Mouse (Mus musculus) CH12.LX (cell line): ENCODE measurements around the gene Slc7a11.

Source experiments
- CTCF ChIP-seq, 2 experiments: IDR thresholded peaks in 1 of 2; conservative IDR thresholded peaks in 1 of 2; 2 replicates each; pipeline ENCODE4 v1.5.1; 2011 to 2012; ENCODE audit warnings: low read depth in 2 of 2, low read length in 2 of 2, improper control_type of control experiment in 1 of 2, inconsistent platforms in 1 of 2, mild to moderate bottlenecking in 1 of 2, moderate library complexity in 1 of 2
- ELF1 ChIP-seq: IDR thresholded peaks from 2 replicates; pipeline ENCODE4 v1.6.1; 2014; ENCODE audit warnings: low read depth, mild to moderate bottlenecking, inconsistent platforms, low read length, improper control_type of control experiment
- EP300 ChIP-seq: IDR thresholded peaks from 2 replicates; pipeline ENCODE4 v1.6.1; 2011; ENCODE audit warnings: low read length, improper control_type of control experiment
- MAX ChIP-seq: IDR thresholded peaks from 2 replicates; pipeline ENCODE4 v1.6.1; 2011; ENCODE audit warnings: low read length, improper control_type of control experiment
- MEF2A ChIP-seq: IDR thresholded peaks from 2 replicates; pipeline ENCODE4 v1.6.1; 2014; ENCODE audit warnings: low read depth, mild to moderate bottlenecking, inconsistent platforms, low read length, improper control_type of control experiment, borderline replicate concordance

DNA sequence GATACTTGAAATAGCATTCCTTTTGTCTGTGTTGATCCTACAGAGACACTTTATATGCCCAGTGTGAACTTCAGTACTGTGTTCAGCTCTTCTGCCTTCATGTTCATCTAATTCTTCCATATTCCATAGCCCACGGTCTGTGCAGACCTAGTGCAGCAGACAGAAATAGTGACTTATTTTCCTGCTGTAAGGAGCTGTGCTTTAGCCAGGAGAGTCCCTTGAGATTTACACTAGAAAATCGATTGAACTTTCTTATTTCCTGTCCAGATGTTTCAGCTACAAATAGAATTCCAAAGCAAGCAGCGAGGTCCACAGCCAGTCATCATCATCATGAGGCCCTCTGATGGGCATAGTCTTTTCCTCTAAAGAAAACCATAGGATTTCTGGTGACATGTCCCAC is 431.4 kb downstream of the Slc7a11 start:
- TF ChIP-seq CTCF (conservative IDR thresholded peaks at IDR 0.05 in 1 of 2, IDR thresholded peaks at IDR 0.05 in 1 of 2; ENCODE audit: low read depth in 2 of 2, low read length in 2 of 2) = no peak
- no peak for TF ChIP-seq MAX
- TF ChIP-seq MEF2A = no peak
- no peak for TF ChIP-seq EP300
- no peak for TF ChIP-seq ELF1
